Mouse (Mus musculus) liver, postnatal 0 days (tissue): ENCODE measurements around the gene Nav3. TPM values are rescaled to one million over a fixed set of nuclear protein-coding genes. Genes with fewer than 3 reads are reported as not detected.

Experiments used
- ATAC-seq: fragments of 200-750 bp; cut with Nextera tagmentation; 2 replicates; pipeline ENCODE4 v1.8.0; 2017; ENCODE audit warnings: mild to moderate bottlenecking, moderate library complexity
- DNase-seq: peaks from one replicate; pipeline ENCODE4 v3.0.0-alpha.2; 2016
- H3K27ac ChIP-seq: fragments of 300-500 bp; sonication (generic); 2 replicates; pipeline ENCODE4 v1.5.1; 2014; ENCODE audit warnings: antibody characterized with exemption, moderate library complexity, mild to moderate bottlenecking, low read depth
- H3K27me3 ChIP-seq: fragments of 300-500 bp; sonication (generic); 2 replicates; pipeline ENCODE4 v1.6.1; 2014; ENCODE audit warnings: low read length, control low read depth, mixed read lengths; ENCODE audit not compliant: insufficient read depth
- H3K36me3 ChIP-seq: fragments of 300-500 bp; sonication (generic); replicated peaks from 2 replicates; pipeline ENCODE4 v1.6.1; 2014; ENCODE audit warnings: mild to moderate bottlenecking, control low read depth, low read length, moderate library complexity, mixed read lengths; ENCODE audit not compliant: insufficient read depth
- H3K4me1 ChIP-seq: fragments of 300-500 bp; sonication (generic); 2 replicates; pipeline ENCODE4 v1.6.1; 2014; ENCODE audit warnings: antibody characterized with exemption, mild to moderate bottlenecking, control low read depth; ENCODE audit not compliant: insufficient read depth
- H3K4me2 ChIP-seq: fragments of 300-500 bp; sonication (generic); 2 replicates; pipeline ENCODE4 v1.6.1; 2014; ENCODE audit warnings: low read depth, mild to moderate bottlenecking, low read length, moderate library complexity, mixed read lengths
- H3K4me3 ChIP-seq: fragments of 300-500 bp; sonication (generic); 2 replicates; pipeline ENCODE4 v1.5.1; 2014; ENCODE audit warnings: low read depth, low read length
- H3K9ac ChIP-seq: fragments of 300-500 bp; sonication (generic); replicated peaks from 2 replicates; pipeline ENCODE4 v1.6.1; 2014; ENCODE audit warnings: mild to moderate bottlenecking, moderate library complexity
- H3K9me3 ChIP-seq: fragments of 300-500 bp; sonication (generic); 2 replicates; pipeline ENCODE4 v1.6.1; 2016; ENCODE audit warnings: mild to moderate bottlenecking, control low read depth, low read length, mixed read lengths
- CTCF ChIP-seq: sonication (generic); IDR thresholded peaks from 2 replicates; pipeline ENCODE4 v1.5.1; 2016; ENCODE audit warnings: antibody characterized with exemption, low read depth
- EP300 ChIP-seq: IDR thresholded peaks from 2 replicates; pipeline ENCODE4 v1.6.1; 2016; ENCODE audit warnings: antibody characterized with exemption, low read depth, mild to moderate bottlenecking
- WGBS: fragments of 180-500 bp; shearing (Covaris S2); extraction: QIAGEN DNeasy Blood & Tissue Kit; methylation state at CpG from one replicate; pipeline ENCODE4 v1.1.7; 2014; ENCODE audit not compliant: insufficient replicate concordance; 5-methylcytosine and 5-hydroxymethylcytosine counted together
- polyA plus RNA-seq: library from polyadenylated mRNA; unstranded; fragments of >200 nt; fragmentation: Nextera tagmentation; extraction: Ambion mirVana; gene quantifications from 2 replicates; pipeline ENCODE4 v1.2.1, GENCODE M21; 2015

Gene Nav3
- polyA plus RNA-seq, 1 experiment from 2014 or later, result 0.04 TPM

GRCm38 (mm10) chr10:110305609-110306008, 150.4 kb downstream of the Nav3 start:
- no peaks in the 10 kb centered on the region for H3K36me3 ChIP-seq
- no peak for TF ChIP-seq EP300
- TF ChIP-seq CTCF, result no peak
- H3K9me3 ChIP-seq, result no peaks in the 10 kb centered on the region
- H3K9ac ChIP-seq, result no peak overlapping the region
- no peak overlapping the region for H3K4me3 ChIP-seq
- H3K4me1 ChIP-seq, result no peaks in the 10 kb centered on the region
- no peak for ATAC-seq
- WGBS, result 68% methylated on average over 5 of the region's 5 CpGs
- H3K4me2 ChIP-seq, result no peak overlapping the region
- no peak for DNase-seq
- no peaks in the 10 kb centered on the region for H3K27me3 ChIP-seq
- H3K27ac ChIP-seq, result no peak overlapping the region

- Histone ChIP-seq H3K4me1 (no peaks in the 10 kb centered on the region), H3K4me3 (no peak overlapping the region), H3K27ac (no peak overlapping the region), H3K27me3 (no peaks in the 10 kb centered on the region), H3K9ac (no peak overlapping the region), H3K36me3 (no peaks in the 10 kb centered on the region), H3K9me3 (no peaks in the 10 kb centered on the region), H3K4me2 (no peak overlapping the region)
- no peak for TF ChIP-seq EP300
- TF ChIP-seq CTCF, result no peak
- 82% methylated on average over 10 of the region's 10 CpGs for WGBS
- DNase-seq, result no peak
- no peak for ATAC-seq
Observed at GRCm38 (mm10) chr10:110290016-110290623, 165.9 kb downstream of the Nav3 start.

- 69% methylated on average over 3 of the region's 3 CpGs for WGBS
- no peaks in the 10 kb centered on the region for H3K9me3 ChIP-seq
Observed at GRCm38 (mm10) chr10:110283879-110284278, 172.1 kb downstream of the Nav3 start.

GRCm38 (mm10) chr10:110272818-110273217, 183.2 kb downstream of the Nav3 start:
- H3K9ac ChIP-seq, result no peak overlapping the region
- H3K4me3 ChIP-seq, result no peak overlapping the region
- ATAC-seq (no peak), DNase-seq (no peak)
- H3K4me1 ChIP-seq, result no peaks in the 10 kb centered on the region
- H3K9me3 ChIP-seq, result no peaks in the 10 kb centered on the region
- no peaks in the 10 kb centered on the region for H3K27me3 ChIP-seq
- H3K36me3 ChIP-seq, result no peaks in the 10 kb centered on the region
- WGBS, result 89% methylated on average over 2 of the region's 2 CpGs
- H3K27ac ChIP-seq, result no peak overlapping the region
- H3K4me2 ChIP-seq, result no peak overlapping the region
- no peak for TF ChIP-seq EP300
- no peak for TF ChIP-seq CTCF

More at GRCm38 (mm10) chr10:110283879-110284278, 172.1 kb downstream of the Nav3 start:
- H3K36me3 ChIP-seq, result no peaks in the 10 kb centered on the region
- no peak overlapping the region for H3K27ac ChIP-seq
- H3K4me3 ChIP-seq, result no peak overlapping the region
- no peak overlapping the region for H3K4me2 ChIP-seq
- no peak for DNase-seq
- no peaks in the 10 kb centered on the region for H3K27me3 ChIP-seq
- TF ChIP-seq CTCF (no peak), EP300 (no peak)
- ATAC-seq, result no peak
- H3K9ac ChIP-seq, result no peak overlapping the region
- H3K4me1 ChIP-seq, result no peaks in the 10 kb centered on the region

GRCm38 (mm10) chr10:110270561-110270960, 185.4 kb downstream of the Nav3 start:
- H3K27me3 ChIP-seq, result no peaks in the 10 kb centered on the region
- no peak overlapping the region for H3K4me2 ChIP-seq
- no peak overlapping the region for H3K4me3 ChIP-seq
- no peaks in the 10 kb centered on the region for H3K9me3 ChIP-seq
- no peaks in the 10 kb centered on the region for H3K4me1 ChIP-seq
- no peak for DNase-seq
- no peak overlapping the region for H3K27ac ChIP-seq
- no peak for ATAC-seq
- TF ChIP-seq EP300 (no peak), CTCF (no peak)
- WGBS, result 73% methylated on average over 1 of the region's 1 CpGs
- no peaks in the 10 kb centered on the region for H3K36me3 ChIP-seq
- no peak overlapping the region for H3K9ac ChIP-seq

GRCm38 (mm10) chr10:110242128-110242561, 213.9 kb downstream of the Nav3 start:
- H3K9ac ChIP-seq, result no peak overlapping the region
- no peak overlapping the region for H3K4me3 ChIP-seq
- H3K36me3 ChIP-seq, result no peaks in the 10 kb centered on the region
- H3K9me3 ChIP-seq, result no peaks in the 10 kb centered on the region
- H3K4me1 ChIP-seq, result no peaks in the 10 kb centered on the region
- no peak for TF ChIP-seq CTCF
- no peak for TF ChIP-seq EP300
- ATAC-seq, result no peak
- no peaks in the 10 kb centered on the region for H3K27me3 ChIP-seq
- H3K27ac ChIP-seq, result no peak overlapping the region
- no peak overlapping the region for H3K4me2 ChIP-seq
- DNase-seq, result no peak
- WGBS, result 86% methylated on average over 3 of the region's 3 CpGs
